Mouse (Mus musculus) T-helper 2 cell (primary cell): ENCODE measurements around the gene 4930578G10Rik.
"Not testable (repeated sequence)": the region's sequence is repeated elsewhere in the genome, so short reads cannot be mapped to it uniquely, and the experiment has no call there.

ENCODE experiments used
- in situ Hi-C: fragments of 300-600 bp; cut with MboI, MseI; formaldehyde crosslinking; loops from one replicate; pipeline ENCODE4 v1.15.1; 2025; ENCODE audit warnings: high pct_unique_total_duplicates

4930578G10Rik gene

DNA sequence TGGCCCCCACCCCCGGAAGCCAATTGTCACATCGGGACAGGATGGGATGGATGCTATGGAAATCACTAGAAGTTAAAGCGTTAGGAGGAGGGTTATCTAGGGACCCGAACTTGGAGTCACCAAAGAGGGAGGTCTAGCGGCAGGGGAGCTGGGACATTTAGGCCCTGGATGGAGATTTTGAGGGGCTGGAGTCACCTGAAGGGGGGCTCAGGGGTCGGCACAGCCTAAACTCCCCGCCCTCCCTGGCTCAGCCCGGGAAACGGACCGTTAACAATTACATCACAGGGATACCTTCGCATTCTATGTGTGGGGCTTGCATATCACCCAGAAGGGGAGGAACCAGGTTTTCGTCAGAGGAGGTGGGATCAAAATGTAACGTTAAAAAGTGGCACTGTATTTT lies at the start of gene 4930578G10Rik:
Gene 4930578G10Rik (plus strand): TSS at position 301 of the 400 bp plus-strand sequence.
- in situ Hi-C loops: not testable (repeated sequence)

DNA sequence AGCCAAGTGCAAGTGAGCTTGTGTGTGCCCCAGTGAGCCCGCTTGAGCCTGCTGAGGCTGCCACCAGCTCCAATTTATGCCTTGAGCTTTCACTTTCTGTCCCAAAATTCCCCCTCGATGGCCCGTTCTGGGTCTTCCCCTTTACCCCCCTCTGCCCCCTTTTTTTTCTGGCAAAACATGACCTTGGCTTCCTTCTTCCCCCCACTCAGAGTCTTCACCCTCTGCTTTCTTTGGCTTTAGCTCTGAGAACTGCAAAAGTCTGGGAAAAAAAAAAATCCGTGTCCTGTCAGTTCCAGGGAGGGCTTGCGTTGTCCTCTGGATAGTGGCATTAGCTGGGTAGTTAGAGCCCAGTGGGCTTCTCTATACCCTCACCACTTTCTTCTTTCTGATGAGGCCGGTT lies 21.1 kb downstream of the 4930578G10Rik start, which contains the start of gene Ccl19:
Gene Ccl19 (minus strand): TSS at position 101 of the 400 bp plus-strand sequence.
- in situ Hi-C loops: not testable (repeated sequence)

DNA sequence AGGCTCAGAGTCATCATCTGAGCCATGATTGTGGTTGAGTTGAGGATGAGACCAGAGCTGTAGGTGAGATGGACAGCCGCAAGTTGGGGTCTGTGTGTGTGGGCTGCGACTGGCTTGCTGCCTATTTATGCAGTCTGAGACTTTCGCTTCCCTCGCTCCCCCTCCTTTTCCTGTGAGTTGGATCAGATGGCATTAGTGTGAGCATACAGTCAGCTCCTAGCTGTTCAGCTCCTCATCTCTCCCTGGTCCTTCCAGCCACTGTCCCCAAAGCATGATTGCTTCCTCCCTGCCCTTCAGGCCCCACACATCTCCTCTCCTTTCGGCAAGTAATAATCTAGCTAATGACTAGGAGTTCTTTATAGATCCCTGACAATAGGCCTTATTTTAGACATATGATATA lies 38.5 kb downstream of the 4930578G10Rik start, which contains the start of gene Ccl21a:
Gene Ccl21a (minus strand): TSS at position 101 of the 400 bp plus-strand sequence.
- in situ Hi-C loops: not testable (repeated sequence)

DNA sequence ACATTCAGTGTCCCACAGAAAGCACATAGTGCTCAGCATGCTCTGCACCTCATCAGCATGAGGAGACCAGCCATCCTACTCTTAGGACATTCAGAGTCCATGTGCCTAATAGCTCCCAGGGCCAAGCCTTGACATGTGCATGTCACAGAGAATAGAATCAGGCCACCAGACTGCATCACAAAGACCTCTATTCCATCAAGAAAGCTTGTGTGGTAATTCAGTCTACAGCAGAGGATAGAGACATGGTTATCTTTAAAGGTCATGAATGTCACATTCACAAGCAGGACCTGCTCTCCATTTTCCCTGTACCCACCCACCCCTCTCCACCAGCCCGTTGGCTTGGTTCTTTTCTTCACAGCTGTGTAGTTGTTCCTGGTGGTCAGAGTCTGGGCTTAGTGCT lies 118.4 kb downstream of the 4930578G10Rik start, which contains the start of gene Fam205a1:
Gene Fam205a1 (minus strand): TSS at position 101 of the 400 bp plus-strand sequence.
- in situ Hi-C loops: not testable (repeated sequence)

DNA sequence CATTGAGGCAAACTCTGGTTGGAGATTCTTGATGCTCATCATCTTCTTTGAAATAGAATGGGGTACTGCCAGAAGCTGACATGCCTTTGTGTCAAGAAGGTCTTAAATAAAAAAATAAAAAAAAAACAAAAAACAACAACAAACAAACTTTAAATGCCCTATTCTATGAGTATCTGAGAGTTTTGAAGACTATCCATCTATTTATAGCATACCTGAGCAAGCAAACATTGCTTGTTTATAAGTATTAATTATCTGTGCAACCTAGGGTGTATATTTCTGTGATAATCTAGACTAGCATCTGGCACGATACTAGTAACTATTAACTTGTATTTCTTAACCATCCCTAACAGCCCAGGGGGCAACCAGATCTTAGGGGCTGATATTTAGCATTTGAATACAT lies 121.3 kb downstream of the 4930578G10Rik start, which contains the start of gene Gm12394:
Gene Gm12394 (minus strand): TSS at position 101 of the 400 bp plus-strand sequence.
- in situ Hi-C loops: not testable (repeated sequence)

DNA sequence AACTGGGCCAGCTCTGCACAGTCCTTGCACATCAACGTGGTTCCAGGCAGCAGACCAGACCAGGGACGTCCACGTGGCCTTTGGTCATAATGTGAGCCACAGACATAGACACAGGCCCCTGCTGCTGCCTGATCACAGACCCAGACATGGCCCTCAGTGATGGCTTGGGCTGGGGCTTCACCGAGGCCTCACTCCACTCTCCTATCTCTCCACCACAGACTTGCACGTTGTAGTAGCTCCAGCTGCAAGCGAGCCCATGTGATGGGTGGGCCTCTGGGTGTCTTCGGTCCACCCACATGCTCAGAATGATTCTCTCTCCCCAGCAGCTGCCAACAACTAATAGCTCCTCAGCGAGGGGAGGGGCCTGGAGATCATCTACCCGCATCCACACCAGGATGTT lies 125.1 kb downstream of the 4930578G10Rik start:
- in situ Hi-C loops: loop anchor here (10.0 kb wide), 2 partner anchors 556 to 906 kb away; no protein-coding TSS in a partner anchor

DNA sequence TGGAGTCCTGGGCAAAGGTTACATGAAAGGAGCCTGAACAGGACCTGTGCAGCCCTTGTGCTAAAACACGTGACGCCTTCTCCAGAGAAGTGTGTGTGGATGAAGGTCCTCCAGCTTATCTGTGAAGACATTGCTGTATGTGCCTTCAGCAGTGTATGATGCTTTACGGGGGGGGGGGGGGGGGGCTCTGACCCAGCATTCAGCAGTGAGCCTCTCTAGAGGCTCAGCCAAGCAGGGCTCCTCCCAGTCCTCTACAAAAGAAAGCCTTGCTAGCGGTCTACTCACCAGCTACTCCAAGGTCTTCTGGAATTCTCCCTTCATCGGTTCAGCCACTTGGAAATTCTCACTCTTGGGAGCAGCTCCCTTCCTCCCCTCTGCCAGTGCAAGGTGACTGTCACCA lies 128.1 kb downstream of the 4930578G10Rik start:
- in situ Hi-C loops: loop anchor here (10.0 kb wide), 2 partner anchors 559 to 909 kb away; no protein-coding TSS in a partner anchor

DNA sequence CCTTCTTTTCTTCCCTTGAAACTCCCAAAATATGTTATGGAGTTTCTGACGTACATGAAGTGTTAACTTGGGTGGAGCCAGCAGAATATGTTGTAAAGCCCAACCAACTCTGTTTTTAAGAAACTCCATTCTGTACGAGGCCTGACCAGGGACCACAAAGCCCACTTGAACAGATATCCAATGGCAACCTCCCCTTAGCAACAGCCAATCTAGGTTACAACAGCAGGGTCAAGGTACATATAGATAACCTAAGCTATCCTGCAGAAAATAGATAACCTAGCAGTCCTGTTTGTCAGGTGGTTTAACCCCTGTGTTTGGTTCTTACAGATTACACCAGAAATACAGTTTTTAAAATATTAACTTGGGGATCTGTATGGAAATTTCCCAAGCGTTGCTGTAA lies 132.0 kb downstream of the 4930578G10Rik start:
- in situ Hi-C loops: loop anchor here (10.0 kb wide), 2 partner anchors 563 to 913 kb away; no protein-coding TSS in a partner anchor

DNA sequence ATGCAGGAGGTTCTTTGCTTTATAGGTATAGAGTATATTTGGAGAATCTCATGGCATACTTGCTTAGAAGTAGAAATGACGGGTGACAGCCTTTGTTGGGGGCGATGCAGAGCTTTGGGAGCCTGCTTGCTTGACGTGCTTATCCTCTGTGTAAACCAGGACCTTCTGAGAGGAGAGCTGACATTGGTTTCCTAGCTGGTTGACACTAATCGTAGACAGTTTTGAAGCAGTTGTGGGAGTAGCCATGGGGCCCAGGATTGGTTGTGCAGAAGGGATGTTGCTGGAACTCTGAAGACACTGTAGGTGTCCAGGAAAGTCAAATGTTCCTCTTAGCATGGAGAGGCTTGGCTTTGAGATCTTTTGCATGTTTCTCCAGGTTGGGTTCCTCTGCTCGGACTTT lies 132.8 kb downstream of the 4930578G10Rik start:
- in situ Hi-C loops: loop anchor here (10.0 kb wide), 2 partner anchors 563 to 913 kb away; no protein-coding TSS in a partner anchor

DNA sequence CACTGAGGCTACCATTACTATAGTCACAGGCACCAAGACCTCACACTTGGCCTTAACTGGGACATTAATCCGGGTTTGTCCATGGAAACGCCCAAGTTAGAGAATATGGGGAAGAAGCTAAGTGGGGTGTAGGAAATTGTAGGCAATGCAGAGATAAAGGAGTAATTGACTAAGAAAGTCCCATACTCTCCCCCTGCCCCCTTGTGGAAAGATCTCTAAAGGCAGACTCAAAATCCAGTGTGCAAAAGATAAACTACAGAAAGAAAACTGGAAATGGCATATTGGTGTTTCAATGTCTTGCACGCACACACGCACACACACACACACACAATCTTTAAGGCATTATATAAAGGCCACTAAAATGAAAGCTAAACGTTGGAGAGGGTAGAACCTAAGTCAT lies 135.4 kb downstream of the 4930578G10Rik start:
- in situ Hi-C loops: loop anchor here (5.0 kb wide), 1 partner anchor 92 kb away; no protein-coding TSS in a partner anchor

DNA sequence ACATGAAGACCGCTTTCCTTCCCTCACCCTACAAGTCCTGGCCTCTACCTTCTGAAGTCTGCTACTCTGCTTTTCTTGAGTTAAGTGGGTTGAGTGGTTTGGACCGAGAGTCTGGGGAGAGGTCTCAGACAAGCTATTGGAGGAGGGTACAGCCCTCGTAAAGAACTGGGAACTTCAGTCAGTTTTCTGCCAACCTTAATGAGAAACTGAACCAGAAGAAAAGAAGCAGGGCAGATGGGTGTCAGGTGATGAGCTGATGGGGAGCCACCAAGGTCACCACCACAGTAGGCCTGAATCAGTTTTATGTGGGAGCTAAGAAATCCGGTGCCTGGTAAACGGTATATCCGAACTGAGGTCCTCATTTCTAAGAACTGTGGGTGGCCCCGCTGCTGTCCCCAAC lies 136.8 kb downstream of the 4930578G10Rik start:
- in situ Hi-C loops: loop anchor here (5.0 kb wide), 1 partner anchor 90 kb away; no protein-coding TSS in a partner anchor

DNA sequence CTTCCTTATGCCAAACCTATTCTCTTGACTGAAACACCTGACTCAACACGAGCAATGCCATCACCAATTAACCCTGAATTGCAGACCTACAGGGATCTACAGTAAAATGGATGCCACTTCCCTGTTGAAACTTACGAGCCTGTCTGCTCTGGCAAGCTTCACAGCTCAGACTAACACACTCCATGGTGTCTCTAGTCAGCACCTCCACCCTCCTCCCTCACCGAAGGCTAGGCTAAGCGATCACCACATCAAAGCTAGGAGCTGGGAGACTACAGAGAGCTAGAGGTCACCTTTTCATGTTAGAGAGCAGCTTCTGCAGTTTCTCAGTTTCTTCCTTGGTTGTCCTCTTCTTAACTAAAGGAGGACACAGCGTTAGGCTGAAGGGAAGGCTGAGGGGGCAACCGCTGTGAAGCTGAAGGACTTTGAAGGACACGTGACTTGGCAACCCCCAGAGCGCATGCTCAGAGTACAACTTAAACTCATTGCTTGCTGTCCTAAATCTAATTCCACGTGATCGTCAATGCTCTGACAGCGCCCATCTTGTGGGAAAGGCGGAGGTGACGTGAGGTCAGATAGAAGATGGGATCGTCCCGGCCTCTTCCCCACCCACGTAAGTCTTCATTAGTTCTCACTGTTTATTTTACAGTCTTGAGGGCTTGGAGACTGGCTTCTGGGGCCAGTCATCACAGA lies 137.5 kb downstream of the 4930578G10Rik start:
- in situ Hi-C loops: loop anchor here (5.0 kb wide), 1 partner anchor 89 kb away; no protein-coding TSS in a partner anchor

DNA sequence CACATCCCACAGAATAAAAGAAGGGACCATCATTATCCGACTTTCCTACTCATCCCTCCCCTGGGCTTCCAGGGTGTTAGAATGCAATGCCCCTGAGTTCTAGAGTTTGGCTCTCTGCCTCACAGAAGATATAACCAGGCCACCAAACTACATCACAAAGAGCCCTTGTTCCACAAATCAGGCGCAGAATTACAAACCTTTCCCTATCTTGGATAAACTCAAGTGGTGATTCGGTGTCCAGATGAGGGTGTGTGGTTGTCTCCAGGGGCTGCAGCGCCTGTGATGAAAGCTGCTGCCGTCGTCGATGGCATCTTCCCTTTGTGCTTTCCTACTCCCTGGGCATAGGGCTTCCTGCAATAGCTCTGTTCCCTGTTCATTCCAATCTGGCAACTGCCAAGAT lies 138.8 kb downstream of the 4930578G10Rik start, which contains the start of gene Fam205c:
Gene Fam205c (minus strand): TSS at position 101 of the 400 bp plus-strand sequence.
- in situ Hi-C loops: loop anchor here (5.0 kb wide), 1 partner anchor 88 kb away; no protein-coding TSS in a partner anchor

DNA sequence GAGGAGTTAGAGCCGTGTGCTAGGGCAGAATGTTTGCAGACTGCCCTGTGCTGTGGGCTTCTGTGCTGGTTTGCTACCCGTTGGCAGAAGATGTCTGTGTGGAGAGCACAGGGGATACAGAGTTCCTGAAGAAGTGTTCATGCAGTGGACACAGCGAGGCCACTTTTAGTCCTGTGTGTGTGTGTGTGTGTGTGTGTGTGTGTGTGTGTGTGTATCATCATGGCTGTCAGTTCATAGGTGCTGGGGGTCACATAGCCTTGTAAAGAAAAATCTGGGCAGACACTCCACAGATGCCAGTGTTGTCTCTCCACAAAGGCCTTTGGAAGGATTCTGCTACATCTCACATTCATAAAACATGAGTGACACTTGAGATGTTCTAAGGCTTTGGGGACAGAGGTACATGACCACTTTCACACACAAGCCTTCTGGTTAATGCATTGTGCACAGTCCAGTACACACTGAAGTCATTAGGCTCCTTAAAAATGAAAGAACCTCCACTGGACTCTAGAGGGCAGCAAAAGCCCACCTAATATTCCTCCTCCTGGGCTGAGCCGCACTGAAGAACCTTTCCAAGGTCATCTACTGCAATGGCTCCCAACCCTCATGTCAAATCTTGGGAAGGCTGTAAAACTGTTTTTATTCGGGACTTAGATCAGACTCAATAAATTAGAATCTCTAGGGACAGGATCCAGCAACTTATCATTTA lies 141.4 kb downstream of the 4930578G10Rik start:
- in situ Hi-C loops: no loop called here

DNA sequence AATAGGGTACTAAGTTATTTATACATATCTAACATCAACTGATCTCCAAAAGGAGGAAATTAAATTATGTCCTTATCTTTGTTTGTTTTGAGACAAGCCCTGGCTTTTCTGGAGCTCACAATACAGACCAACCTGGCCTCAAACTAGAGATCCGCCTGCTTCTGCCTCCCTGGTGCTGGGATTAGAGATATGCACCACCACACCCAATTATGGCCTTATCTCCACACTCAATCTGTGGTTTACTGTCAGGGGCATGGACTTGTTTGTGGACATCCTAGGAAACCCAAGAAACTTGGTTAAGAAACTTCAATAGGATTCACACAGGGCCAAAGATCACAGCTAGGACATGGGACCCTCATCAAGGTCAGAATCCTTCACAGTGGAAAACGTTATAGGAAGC lies 142.3 kb downstream of the 4930578G10Rik start:
- in situ Hi-C loops: no loop called here

DNA sequence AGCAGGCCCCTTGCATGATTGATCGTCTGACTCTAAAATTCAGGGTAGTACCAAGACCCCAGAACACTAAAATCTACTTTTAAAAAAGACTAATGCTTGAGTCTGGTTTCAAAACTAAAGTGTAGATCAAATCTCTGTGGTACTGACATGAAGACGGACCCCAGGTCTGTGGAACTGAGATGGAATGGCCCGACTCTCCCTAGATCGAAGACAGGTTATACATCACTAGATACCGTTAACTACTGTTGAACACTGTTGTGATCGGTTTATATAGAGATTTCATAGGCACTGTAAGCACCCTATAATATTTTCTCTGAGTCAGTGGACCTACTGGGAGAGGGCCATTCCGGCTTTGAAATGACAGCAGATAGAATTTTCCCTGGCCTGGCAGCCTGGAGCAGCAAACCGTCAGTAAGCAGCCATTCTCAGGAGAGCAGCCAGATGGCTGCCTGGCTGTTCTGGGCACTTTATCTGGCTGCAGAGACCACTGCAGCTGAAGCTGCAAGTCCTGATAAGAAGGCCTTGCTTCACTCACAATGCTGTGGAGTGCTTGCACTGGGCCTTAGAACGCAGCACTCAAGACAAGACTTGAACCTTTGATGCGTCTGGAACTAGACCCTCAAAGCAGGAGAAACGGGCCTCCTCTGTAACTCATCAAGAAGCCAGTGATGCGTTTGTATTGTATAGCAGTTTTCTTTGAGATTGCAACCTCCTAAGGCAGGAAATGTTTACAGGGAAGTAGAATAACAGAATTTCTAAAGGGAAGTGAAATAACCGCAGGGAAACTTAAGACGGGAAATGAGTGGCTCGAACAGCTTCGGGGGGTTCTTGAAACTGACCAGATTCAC lies 144.7 kb downstream of the 4930578G10Rik start:
- in situ Hi-C loops: no loop called here

DNA sequence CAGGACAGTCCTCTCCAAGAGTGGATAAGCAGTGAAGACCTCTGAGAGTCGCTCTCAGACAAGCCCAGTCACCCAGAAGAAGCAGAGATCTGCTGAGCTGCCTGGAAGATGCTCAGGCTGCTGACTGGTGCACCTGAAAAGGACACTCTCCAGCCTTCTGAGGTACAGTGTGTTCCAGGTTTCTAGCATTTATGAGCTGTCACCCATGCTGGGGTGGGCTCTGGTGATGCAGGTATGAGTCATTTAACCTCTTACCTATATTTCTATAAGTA lies 145.3 kb downstream of the 4930578G10Rik start:
- in situ Hi-C loops: no loop called here

DNA sequence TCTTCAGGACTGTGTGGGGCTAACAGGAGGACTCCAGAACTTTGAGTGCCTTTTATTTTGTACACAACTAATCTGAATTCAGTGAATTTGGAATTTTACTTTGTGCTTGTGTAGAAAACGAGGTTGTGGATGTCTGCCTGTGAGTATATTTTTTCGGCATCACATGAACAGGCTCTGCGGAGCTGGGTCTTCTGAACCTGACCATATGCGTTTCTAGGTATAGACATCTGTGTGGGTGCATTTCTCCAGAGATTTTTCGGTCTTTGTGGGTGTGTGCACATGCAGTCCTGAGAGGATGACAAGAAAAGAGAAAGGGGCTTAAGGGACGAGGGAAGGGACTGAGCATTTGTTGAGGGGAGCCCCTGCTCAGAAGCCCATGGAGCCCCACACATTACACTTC lies 151.6 kb downstream of the 4930578G10Rik start:
- in situ Hi-C loops: no loop called here

DNA sequence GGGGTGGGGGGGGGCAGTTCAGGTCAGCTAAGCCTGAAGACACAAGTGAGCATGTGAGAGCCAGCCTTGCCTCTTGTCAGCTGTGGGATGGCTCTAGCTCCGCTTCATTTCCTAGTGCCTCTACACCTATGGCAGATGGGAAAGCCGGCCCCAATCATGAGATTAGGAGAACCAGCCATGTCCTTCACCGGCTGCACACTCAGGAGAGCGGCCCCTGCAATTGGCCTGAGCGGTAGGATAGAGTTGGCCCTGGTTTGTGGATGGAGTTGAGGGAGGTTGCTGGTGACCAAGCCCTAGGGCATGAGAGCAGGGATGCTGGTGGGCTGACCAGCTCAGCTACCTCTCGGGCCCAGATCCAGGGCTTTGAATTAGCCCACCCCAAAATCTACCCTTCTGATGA lies 153.5 kb downstream of the 4930578G10Rik start:
- in situ Hi-C loops: no loop called here

DNA sequence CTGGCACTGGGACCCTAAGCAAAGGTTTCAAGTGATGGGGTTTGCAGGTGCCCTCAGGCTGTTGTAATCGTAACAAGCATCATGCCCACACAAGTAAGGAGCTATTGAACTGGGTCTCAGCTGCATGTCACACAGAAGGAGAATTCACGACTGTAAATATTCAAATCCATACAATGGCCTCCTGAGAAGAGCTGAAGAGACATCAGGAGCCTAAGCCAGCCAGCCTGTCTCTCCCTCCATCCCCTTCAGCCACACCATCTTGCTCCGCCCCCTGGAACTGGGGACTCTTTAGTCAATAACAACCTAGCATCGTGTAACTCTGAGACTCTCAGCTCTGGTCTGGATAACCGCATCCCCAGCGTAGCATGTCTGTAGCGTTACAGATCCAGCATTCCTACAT lies 155.8 kb downstream of the 4930578G10Rik start:
- in situ Hi-C loops: no loop called here

DNA sequence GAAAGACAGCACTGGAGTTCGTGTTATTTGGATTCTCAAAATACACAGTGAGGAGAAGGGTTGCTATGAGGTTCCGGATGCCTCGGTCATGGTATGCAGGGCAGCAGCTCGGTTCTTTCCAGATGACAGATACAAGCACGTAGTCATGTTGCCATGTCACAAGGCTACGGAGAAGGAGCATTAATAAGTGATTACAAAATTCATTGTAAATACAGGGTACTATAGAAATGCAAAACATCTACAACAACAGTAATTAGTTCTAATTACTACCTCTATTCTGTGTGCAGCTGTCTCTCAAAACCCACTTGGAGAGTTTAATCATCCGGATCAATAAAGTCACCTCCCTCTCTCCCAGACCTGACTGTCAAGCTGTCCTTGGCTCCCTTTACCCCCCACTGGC lies 159.8 kb downstream of the 4930578G10Rik start:
- in situ Hi-C loops: no loop called here
